Mouse (Mus musculus) hindbrain, embryonic 12.5 days (tissue): ENCODE measurements around the gene Kpna6. TPM values are rescaled to one million over a fixed set of nuclear protein-coding genes. Genes with fewer than 3 reads are reported as not detected.

Source experiments
- ATAC-seq: fragments of 200-750 bp; cut with Nextera tagmentation; 2 replicates; pipeline ENCODE4 v1.8.0; 2017; ENCODE audit warnings: moderate TSS enrichment; ENCODE audit not compliant: low FRiP score
- H3K27ac ChIP-seq: fragments of 300-500 bp; sonication (generic); 2 replicates; pipeline ENCODE4 v1.5.1; 2016; ENCODE audit warnings: mild to moderate bottlenecking
- H3K27me3 ChIP-seq: fragments of 300-500 bp; sonication (generic); 2 replicates; pipeline ENCODE4 v1.6.1; 2016; ENCODE audit warnings: mild to moderate bottlenecking
- H3K36me3 ChIP-seq: fragments of 300-500 bp; sonication (generic); 2 replicates; pipeline ENCODE4 v1.6.1; 2016; ENCODE audit warnings: mild to moderate bottlenecking
- H3K4me1 ChIP-seq: fragments of 300-500 bp; sonication (generic); 2 replicates; pipeline ENCODE4 v1.6.1; 2016
- H3K4me2 ChIP-seq: fragments of 300-500 bp; sonication (generic); replicated peaks from 2 replicates; pipeline ENCODE4 v1.6.1; 2016; ENCODE audit warnings: mild to moderate bottlenecking
- H3K4me3 ChIP-seq: fragments of 300-500 bp; sonication (generic); 2 replicates; pipeline ENCODE4 v1.5.1; 2016; ENCODE audit warnings: mild to moderate bottlenecking
- H3K9ac ChIP-seq: fragments of 300-500 bp; sonication (generic); 2 replicates; pipeline ENCODE4 v1.6.1; 2016; ENCODE audit warnings: mild to moderate bottlenecking, moderate library complexity
- H3K9me3 ChIP-seq: fragments of 300-500 bp; sonication (generic); replicated peaks from 2 replicates; pipeline ENCODE4 v1.6.1; 2016; ENCODE audit warnings: mild to moderate bottlenecking
- WGBS: fragments of 180-500 bp; shearing (Covaris S2); methylation state at CpG from one replicate; pipeline ENCODE4 v1.1.7; 2016; 5-methylcytosine and 5-hydroxymethylcytosine counted together
- polyA plus RNA-seq: library from polyadenylated mRNA; unstranded; fragments of >200 nt; fragmentation: Nextera tagmentation; extraction: Ambion mirVana; gene quantifications from 2 replicates; pipeline ENCODE4 v1.2.1, GENCODE M21; 2016

Gene Kpna6
- polyA plus RNA-seq, 1 experiment from 2014 or later: 16.0 TPM

- ATAC-seq: peak; percentile 97
- H3K9me3 ChIP-seq: no peaks in the 10 kb centered on the region
- H3K27me3 ChIP-seq: no peaks in the 10 kb centered on the region
- peak within 1 kb of the TSS; percentile 93 for H3K27ac ChIP-seq
- WGBS: under 1% methylated on average over 59 of the region's 60 CpGs
- peak within 1 kb of the TSS; percentile 58 for H3K4me3 ChIP-seq
- H3K9ac ChIP-seq: peak within 1 kb of the TSS; percentile 90
- H3K4me2 ChIP-seq: peak within 1 kb of the TSS; percentile 89
- H3K4me1 ChIP-seq: peaks cover 25% of the 10 kb centered on the region
- peaks cover 52% of the 10 kb centered on the region for H3K36me3 ChIP-seq
These were observed 31.7 kb downstream of the Kpna6 start, which contains the start of gene Txlna for GRCm38 (mm10) chr4:129640638-129641467. Txlna (minus strand) TSS chr4:129641065.

- 8% methylated on average over 17 of the region's 17 CpGs for WGBS
- H3K36me3 ChIP-seq: peaks cover 50% of the 10 kb centered on the region
- H3K4me1 ChIP-seq: peaks cover 25% of the 10 kb centered on the region
- no peak for ATAC-seq
- no peaks in the 10 kb centered on the region for H3K27me3 ChIP-seq
- H3K4me2 ChIP-seq: peak overlapping the region; percentile 89
- H3K9me3 ChIP-seq: no peaks in the 10 kb centered on the region
- peak overlapping the region; percentile 58 for H3K4me3 ChIP-seq
- peak overlapping the region; percentile 90 for H3K9ac ChIP-seq
- H3K27ac ChIP-seq: peak overlapping the region; percentile 93
These were observed 32.4 kb downstream of the Kpna6 start for GRCm38 (mm10) chr4:129640101-129640637.

GRCm38 (mm10) chr4:129639221-129639620, 33.3 kb downstream of the Kpna6 start:
- no peaks in the 10 kb centered on the region for H3K27me3 ChIP-seq
- ATAC-seq: no peak
- peak overlapping the region; percentile 58 for H3K4me3 ChIP-seq
- H3K9me3 ChIP-seq: no peaks in the 10 kb centered on the region
- H3K36me3 ChIP-seq: peaks cover 50% of the 10 kb centered on the region
- 87% methylated on average over 15 of the region's 15 CpGs for WGBS
- H3K4me2 ChIP-seq: peak overlapping the region; percentile 89
- H3K27ac ChIP-seq: 0 out of 2 replicates have a peak overlapping the region, but pooled peaks have one; percentile 7
- H3K4me1 ChIP-seq: peaks cover 25% of the 10 kb centered on the region
- peak overlapping the region; percentile 90 for H3K9ac ChIP-seq

DNA sequence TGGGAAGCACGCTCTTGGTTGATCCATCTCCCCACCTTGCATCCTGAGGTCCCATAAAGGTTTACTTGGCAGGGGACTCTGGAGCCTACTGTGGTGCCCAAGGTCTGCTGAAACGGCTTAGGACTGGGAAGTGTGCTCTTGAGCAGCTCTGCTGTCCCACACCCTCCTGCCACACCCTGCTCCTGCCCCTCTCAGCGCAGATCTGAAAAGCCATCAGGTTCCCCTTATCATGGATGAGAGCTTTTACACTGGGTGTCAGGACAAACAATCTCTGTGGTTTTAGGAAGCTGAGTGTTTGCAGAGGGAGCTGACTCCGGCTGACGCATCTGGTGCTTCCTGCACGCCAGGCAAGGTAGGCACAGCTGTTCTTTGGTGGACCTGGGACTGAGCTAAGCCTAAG, 38.7 kb downstream of the Kpna6 start:
- H3K4me3 ChIP-seq: no peak overlapping the region
- no peak overlapping the region for H3K9ac ChIP-seq
- H3K27me3 ChIP-seq: no peaks in the 10 kb centered on the region
- ATAC-seq: no peak
- H3K36me3 ChIP-seq: peaks cover 96% of the 10 kb centered on the region
- H3K27ac ChIP-seq: no peak overlapping the region
- H3K4me2 ChIP-seq: no peak overlapping the region
- 96% methylated on average over 6 of the region's 6 CpGs for WGBS
- H3K9me3 ChIP-seq: no peaks in the 10 kb centered on the region
- peaks cover 8% of the 10 kb centered on the region for H3K4me1 ChIP-seq

DNA sequence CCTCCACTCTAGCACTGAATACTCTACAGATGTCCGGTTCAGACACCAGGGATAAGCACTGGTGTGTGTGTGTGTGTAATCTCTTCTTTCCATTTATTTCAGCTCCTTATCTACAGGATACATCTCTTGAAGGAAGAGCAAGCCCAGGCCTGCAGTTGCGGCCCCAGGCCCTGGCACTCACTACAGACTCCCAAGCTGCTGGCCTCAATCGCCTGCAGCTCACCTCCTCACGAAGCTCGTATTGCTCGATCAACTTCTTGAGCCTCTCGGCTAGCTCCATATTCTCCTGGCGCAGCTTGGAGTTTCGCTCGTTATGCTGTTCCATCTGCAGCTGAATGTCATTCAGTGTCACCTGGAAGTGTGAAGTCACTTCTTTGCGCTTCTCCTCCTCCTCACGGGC, 40.7 kb downstream of the Kpna6 start:
- Histone ChIP-seq H3K36me3 (peaks cover 98% of the 10 kb centered on the region), H3K27ac (no peak overlapping the region), H3K9me3 (no peaks in the 10 kb centered on the region), H3K4me3 (no peak overlapping the region), H3K4me1 (no peaks in the 10 kb centered on the region), H3K27me3 (no peaks in the 10 kb centered on the region), H3K4me2 (no peak overlapping the region), H3K9ac (no peak overlapping the region)
- 96% methylated on average over 12 of the region's 12 CpGs for WGBS
- ATAC-seq: no peak

- H3K27me3 ChIP-seq: no peaks in the 10 kb centered on the region
- peaks cover 95% of the 10 kb centered on the region for H3K36me3 ChIP-seq
- H3K4me1 ChIP-seq: no peaks in the 10 kb centered on the region
- H3K9me3 ChIP-seq: no peaks in the 10 kb centered on the region
- no peak overlapping the region for H3K9ac ChIP-seq
- no peak for ATAC-seq
- H3K27ac ChIP-seq: no peak overlapping the region
- no peak overlapping the region for H3K4me3 ChIP-seq
- H3K4me2 ChIP-seq: no peak overlapping the region
- WGBS: 87% methylated on average over 4 of the region's 4 CpGs
These were observed 41.6 kb downstream of the Kpna6 start for GRCm38 (mm10) chr4:129630944-129631343.

GRCm38 (mm10) chr4:129626035-129626434, 46.5 kb downstream of the Kpna6 start:
- Histone ChIP-seq H3K27ac (no peak overlapping the region), H3K9ac (no peak overlapping the region), H3K9me3 (no peaks in the 10 kb centered on the region), H3K36me3 (peaks cover 47% of the 10 kb centered on the region), H3K27me3 (no peaks in the 10 kb centered on the region), H3K4me3 (no peak overlapping the region), H3K4me1 (peaks cover 31% of the 10 kb centered on the region), H3K4me2 (no peak overlapping the region)
- no peak for ATAC-seq
- 79% methylated on average over 6 of the region's 6 CpGs for WGBS

DNA sequence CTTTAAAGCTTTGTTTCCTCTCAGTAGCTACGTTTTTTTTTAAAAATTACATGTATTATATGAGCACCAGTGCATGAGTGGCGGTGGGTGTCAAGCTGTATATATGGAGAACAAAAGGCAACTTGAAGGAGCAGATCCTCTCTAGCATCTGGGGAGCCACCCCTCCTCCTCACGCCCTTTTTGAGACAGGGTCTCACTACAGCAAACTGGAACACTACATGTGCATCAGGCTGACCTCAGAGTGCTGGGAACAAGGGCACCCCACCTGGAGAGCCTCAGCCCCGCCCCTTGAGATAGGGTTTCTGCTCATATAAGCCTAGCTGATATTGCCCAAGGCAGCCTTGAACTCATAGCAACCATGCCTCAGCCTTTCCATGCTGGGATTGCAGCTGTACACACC, 47.1 kb downstream of the Kpna6 start:
- ATAC-seq: no peak
- peak overlapping the region; percentile 80 for H3K9ac ChIP-seq
- no peaks in the 10 kb centered on the region for H3K27me3 ChIP-seq
- WGBS: 50% methylated on average over 4 of the region's 4 CpGs
- H3K4me1 ChIP-seq: peaks cover 31% of the 10 kb centered on the region
- no peak overlapping the region for H3K4me3 ChIP-seq
- peak overlapping the region; percentile 69 for H3K4me2 ChIP-seq
- peaks cover 42% of the 10 kb centered on the region for H3K36me3 ChIP-seq
- peak overlapping the region; percentile 94 for H3K27ac ChIP-seq
- H3K9me3 ChIP-seq: no peaks in the 10 kb centered on the region

DNA sequence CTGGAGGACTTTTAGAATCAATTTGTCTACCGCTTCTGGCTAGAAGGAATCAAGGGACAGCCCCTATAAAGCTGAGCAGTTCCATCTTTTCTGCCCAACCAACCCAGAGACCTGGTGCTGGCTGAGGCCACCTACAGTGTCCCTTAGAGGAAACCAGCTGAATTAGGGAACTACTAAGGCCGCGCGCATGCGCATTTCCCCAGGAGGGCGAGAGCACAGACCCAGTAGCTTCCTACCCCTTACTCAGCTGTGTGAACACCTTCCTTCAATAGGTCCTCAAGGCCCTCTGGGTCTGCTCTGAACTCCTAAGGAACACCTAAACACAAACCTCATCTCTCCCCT, 47.6 kb downstream of the Kpna6 start:
- 2% methylated on average over 6 of the region's 6 CpGs for WGBS

GRCm38 (mm10) chr4:129624281-129625028, 48.1 kb downstream of the Kpna6 start:
- Histone ChIP-seq H3K27me3 (no peaks in the 10 kb centered on the region), H3K36me3 (peaks cover 32% of the 10 kb centered on the region)
- under 1% methylated on average over 18 of the region's 18 CpGs for WGBS

More for the DNA sequence above, 47.6 kb downstream of the Kpna6 start:
- Histone ChIP-seq H3K27ac (peak overlapping the region; percentile 94), H3K9me3 (no peaks in the 10 kb centered on the region), H3K27me3 (no peaks in the 10 kb centered on the region), H3K4me2 (peak overlapping the region; percentile 69), H3K9ac (peak overlapping the region; percentile 80), H3K36me3 (peaks cover 37% of the 10 kb centered on the region), H3K4me3 (peak overlapping the region; percentile 59), H3K4me1 (peaks cover 31% of the 10 kb centered on the region)
- ATAC-seq: peak; percentile 23

GRCm38 (mm10) chr4:129623681-129624091, 48.9 kb downstream of the Kpna6 start, which contains the start of gene Ccdc28b:
Ccdc28b (minus strand) TSS chr4:129623947.
- Histone ChIP-seq H3K9ac (peak within 1 kb of the TSS; percentile 80), H3K27me3 (no peaks in the 10 kb centered on the region), H3K4me2 (peak within 1 kb of the TSS; percentile 69), H3K9me3 (no peaks in the 10 kb centered on the region), H3K4me1 (peaks cover 33% of the 10 kb centered on the region), H3K4me3 (peak within 1 kb of the TSS; percentile 59), H3K36me3 (peaks cover 24% of the 10 kb centered on the region), H3K27ac (peak within 1 kb of the TSS; percentile 94)
- ATAC-seq: peak; percentile 47
- 0% methylated on average over 10 of the region's 10 CpGs for WGBS

More at GRCm38 (mm10) chr4:129624281-129625028, 48.1 kb downstream of the Kpna6 start:
- ATAC-seq: peak; percentile 89
- Histone ChIP-seq H3K9ac (peak overlapping the region; percentile 80), H3K9me3 (no peaks in the 10 kb centered on the region), H3K4me3 (peak overlapping the region; percentile 59), H3K4me2 (peak overlapping the region; percentile 69), H3K27ac (peak overlapping the region; percentile 94), H3K4me1 (peaks cover 31% of the 10 kb centered on the region)
